Mouse (Mus musculus) MEL (cell line): ENCODE results near the gene Slc10a6.

ENCODE experiments used
- CTCF ChIP-seq, 3 experiments: IDR thresholded peaks in 2 of 3; conservative IDR thresholded peaks in 1 of 3; 2 replicates each; pipeline ENCODE4 v1.5.1; 2011 to 2012; ENCODE audit warnings: low read length in 3 of 3, low read depth in 2 of 3, mild to moderate bottlenecking in 2 of 3, improper control_type of control experiment in 1 of 3, inconsistent platforms in 1 of 3, mixed read lengths in 1 of 3, moderate library complexity in 1 of 3; ENCODE audit not compliant: control insufficient read depth in 1 of 3, insufficient read depth in 1 of 3, poor library complexity in 1 of 3, severe bottlenecking in 1 of 3
- E2F4 ChIP-seq: IDR thresholded peaks from 2 replicates; pipeline ENCODE4 v1.6.1; 2011; ENCODE audit warnings: low read depth, low read length, improper control_type of control experiment, borderline replicate concordance
- EP300 ChIP-seq, 2 experiments: IDR thresholded peaks; 2 replicates each; pipeline ENCODE4 v1.6.1; 2011; ENCODE audit warnings: improper control_type of control experiment in 2 of 2, low read length in 2 of 2, low read depth in 1 of 2, mild to moderate bottlenecking in 1 of 2
- MAX ChIP-seq: IDR thresholded peaks from 2 replicates; pipeline ENCODE4 v1.6.1; 2011; ENCODE audit warnings: low read length, improper control_type of control experiment
- MAZ ChIP-seq: IDR thresholded peaks from 2 replicates; pipeline ENCODE4 v1.6.1; 2012; ENCODE audit warnings: low read depth, mild to moderate bottlenecking, inconsistent platforms, low read length, improper control_type of control experiment
- MYC ChIP-seq: IDR thresholded peaks from 2 replicates; pipeline ENCODE4 v1.6.1; 2011; ENCODE audit warnings: low read depth, mild to moderate bottlenecking, low read length, improper control_type of control experiment, moderate library complexity
- POLR2A ChIP-seq, 2 experiments: IDR thresholded peaks; 2 replicates each; pipeline ENCODE4 v1.6.1; 2011 to 2012; ENCODE audit warnings: low read length in 2 of 2, mild to moderate bottlenecking in 2 of 2, control low read depth in 1 of 2, improper control_type of control experiment in 1 of 2, low read depth in 1 of 2, moderate library complexity in 1 of 2; ENCODE audit not compliant: control insufficient read depth in 1 of 2, insufficient read depth in 1 of 2, poor library complexity in 1 of 2
- TCF12 ChIP-seq: IDR thresholded peaks from 2 replicates; pipeline ENCODE4 v1.6.1; 2014; ENCODE audit warnings: low read depth, mild to moderate bottlenecking, inconsistent platforms, low read length, improper control_type of control experiment, moderate library complexity
- USF1 ChIP-seq: IDR thresholded peaks from 2 replicates; pipeline ENCODE4 v1.6.1; 2014; ENCODE audit warnings: low read depth, mild to moderate bottlenecking, inconsistent platforms, low read length, improper control_type of control experiment, moderate library complexity

- TF ChIP-seq CTCF (IDR thresholded peaks at IDR 0.05 in 2 of 3, conservative IDR thresholded peaks at IDR 0.05 in 1 of 3; ENCODE audit: control insufficient read depth in 1 of 3, insufficient read depth in 1 of 3, low read depth in 2 of 3, low read length in 3 of 3, poor library complexity in 1 of 3, severe bottlenecking in 1 of 3) (no peak), POLR2A (IDR thresholded peaks at IDR 0.05; ENCODE audit: control insufficient read depth in 1 of 2, insufficient read depth in 1 of 2, low read depth in 1 of 2, low read length in 2 of 2, poor library complexity in 1 of 2) (no peak), TCF12 (no peak), USF1 (no peak), MAZ (no peak), EP300 (IDR thresholded peaks at IDR 0.05; ENCODE audit: low read depth in 1 of 2, low read length in 2 of 2) (no peak), E2F4 (no peak), MAX (no peak), MYC (no peak)
These were observed 704 bp downstream of the Slc10a6 start for GRCm38 (mm10) chr5:103628499-103628898.
